Mouse (Mus musculus) thymus, postnatal 0 days (tissue): Measurements from ENCODE around the gene Mknk1. TPM values are rescaled to one million over a fixed set of nuclear protein-coding genes. Genes with fewer than 3 reads are reported as not detected.
A peak's percentile ranks its signal among the peaks of the same experiment; 100 is the strongest.

Experiments
- DNase-seq: peaks from one replicate; pipeline ENCODE4 v3.0.0-alpha.2; 2015; ENCODE audit warnings: low spot score
- polyA plus RNA-seq: library from polyadenylated mRNA; unstranded; fragments of >200 nt; fragmentation: Nextera tagmentation; extraction: Ambion mirVana; gene quantifications from 2 replicates; pipeline ENCODE4 v1.2.1, GENCODE M21; 2015

The Mknk1 gene
- polyA plus RNA-seq, 1 experiment from 2014 or later: 41.3 TPM

- no peak for DNase-seq
Observed at GRCm38 (mm10) chr4:115890066-115890465, 51.1 kb downstream of the Mknk1 start.

GRCm38 (mm10) chr4:115890553-115890952 is 51.6 kb downstream of the Mknk1 start, which contains the start of gene 6430628N08Rik:
TSS of gene 6430628N08Rik (plus strand) at chr4:115890665.
- no peak for DNase-seq

GRCm38 (mm10) chr4:115894281-115894680 is 55.3 kb downstream of the Mknk1 start:
- no peak for DNase-seq

GRCm38 (mm10) chr4:115897901-115898631 is 59.1 kb downstream of the Mknk1 start:
- no peak for DNase-seq

- peak; percentile 56 for DNase-seq
Observed at GRCm38 (mm10) chr4:115902816-115903215, 63.8 kb downstream of the Mknk1 start.

GRCm38 (mm10) chr4:115904375-115904774 is 65.4 kb downstream of the Mknk1 start:
- no peak for DNase-seq

GRCm38 (mm10) chr4:115905701-115906100 is 66.7 kb downstream of the Mknk1 start:
- no peak for DNase-seq

- no peak for DNase-seq
Observed at GRCm38 (mm10) chr4:115906791-115907190, 67.8 kb downstream of the Mknk1 start.

- DNase-seq: no peak
Observed at GRCm38 (mm10) chr4:115907994-115908393, 69.0 kb downstream of the Mknk1 start.

GRCm38 (mm10) chr4:115908641-115909040 is 69.6 kb downstream of the Mknk1 start:
- no peak for DNase-seq

GRCm38 (mm10) chr4:115911586-115911985 is 72.6 kb downstream of the Mknk1 start:
- DNase-seq: no peak

GRCm38 (mm10) chr4:115919911-115920310 is 80.9 kb downstream of the Mknk1 start:
- DNase-seq: no peak

GRCm38 (mm10) chr4:115922688-115923087 is 83.7 kb downstream of the Mknk1 start:
- DNase-seq: no peak

- DNase-seq: no peak
Observed at GRCm38 (mm10) chr4:115923262-115923880, 84.4 kb downstream of the Mknk1 start.

GRCm38 (mm10) chr4:115927637-115928036 is 88.6 kb downstream of the Mknk1 start:
- DNase-seq: no peak

Other genes with a start within 250 kb of the Mknk1 start
- gene Cyp4a32, start 238.2 kb upstream of the Mknk1 start, polyA plus RNA-seq: not detected in 2 replicates
- 3.4 and 3.5 TPM in 2 replicates for gene Cyp4b1, start 191.5 kb upstream of the Mknk1 start, polyA plus RNA-seq
- gene Efcab14, start 101.5 kb upstream of the Mknk1 start, polyA plus RNA-seq: 24.5 and 28.3 TPM in 2 replicates
- 0.27 and 0.35 TPM in 2 replicates for gene Tex38, start 58.2 kb upstream of the Mknk1 start, polyA plus RNA-seq
- 42.7 and 51.1 TPM in 2 replicates for gene Atpaf1, start 54.4 kb upstream of the Mknk1 start, polyA plus RNA-seq
- 8.5 and 9.4 TPM in 2 replicates for gene Mob3c, start 11.1 kb upstream of the Mknk1 start, polyA plus RNA-seq
- not detected in 2 replicates for gene Kncn, start 45.2 kb downstream of the Mknk1 start, polyA plus RNA-seq
- not detected in 2 replicates for gene 6430628N08Rik, start 51.5 kb downstream of the Mknk1 start, polyA plus RNA-seq
- gene Dmbx1, start 100.7 kb downstream of the Mknk1 start, polyA plus RNA-seq: 0.04 and 0.05 TPM in 2 replicates
- 3.9 and 4.7 TPM in 2 replicates for gene Faah, start 178.7 kb downstream of the Mknk1 start, polyA plus RNA-seq
- gene Nsun4, start 214.7 kb downstream of the Mknk1 start, polyA plus RNA-seq: 17.9 and 18.6 TPM in 2 replicates
- gene Uqcrh, start 235.9 kb downstream of the Mknk1 start, polyA plus RNA-seq: 652 and 689 TPM in 2 replicates
- 41.6 and 42.1 TPM in 2 replicates for gene Lrrc41, start 236.1 kb downstream of the Mknk1 start, polyA plus RNA-seq